Mouse (Mus musculus): ENCODE measurements at regions not wholly inside any gene's neighbourhood (a gene's known extent, or its start where the extent isn't known, plus 50 kb on each side); places are given as distances from the start of the nearest gene placed in this dataset.

GRCm38 (mm10) chr5:43137777-43138176 is 95.2 kb upstream of the Cpeb2 start:
- no peak for DNase-seq (ENCODE audit: low spot score in 2 of 2)

GRCm38 (mm10) chr5:43138931-43139486 is 94.0 kb upstream of the Cpeb2 start:
- DNase-seq (ENCODE audit: low spot score in 2 of 2) = no peak

GRCm38 (mm10) chr5:43139813-43140212 is 93.2 kb upstream of the Cpeb2 start:
- no peak for DNase-seq (ENCODE audit: low spot score in 2 of 2)

- DNase-seq (ENCODE audit: low spot score in 2 of 2) = no peak
Observed at GRCm38 (mm10) chr5:43145939-43146338, 87.0 kb upstream of the Cpeb2 start.

GRCm38 (mm10) chr5:43146928-43147327 is 86.0 kb upstream of the Cpeb2 start:
- DNase-seq (ENCODE audit: low spot score in 2 of 2) = no peak

DNA sequence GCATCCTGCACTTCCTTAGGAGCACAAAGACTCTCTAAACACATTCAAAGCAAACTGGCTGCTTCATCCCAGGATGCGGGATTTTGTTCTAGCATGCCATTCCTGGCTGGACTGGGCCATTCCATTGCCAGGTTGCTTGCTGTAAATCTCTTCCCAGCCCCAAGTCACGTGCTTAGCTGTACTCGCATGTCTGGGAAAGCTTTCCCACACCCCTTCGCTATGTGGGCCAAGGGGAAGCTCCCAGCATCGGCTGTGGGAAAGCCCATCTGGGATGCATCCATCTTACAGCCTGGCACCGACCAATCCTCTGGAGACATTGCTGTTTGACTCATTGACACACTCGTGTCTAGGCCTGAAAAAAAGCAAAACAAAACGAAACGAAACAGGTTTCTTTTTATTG is 84.5 kb upstream of the Cpeb2 start:
- DNase-seq (ENCODE audit: low spot score in 2 of 2) = no peak

GRCm38 (mm10) chr5:43149559-43149958 is 83.4 kb upstream of the Cpeb2 start:
- no peak for DNase-seq (ENCODE audit: low spot score in 2 of 2)

DNA sequence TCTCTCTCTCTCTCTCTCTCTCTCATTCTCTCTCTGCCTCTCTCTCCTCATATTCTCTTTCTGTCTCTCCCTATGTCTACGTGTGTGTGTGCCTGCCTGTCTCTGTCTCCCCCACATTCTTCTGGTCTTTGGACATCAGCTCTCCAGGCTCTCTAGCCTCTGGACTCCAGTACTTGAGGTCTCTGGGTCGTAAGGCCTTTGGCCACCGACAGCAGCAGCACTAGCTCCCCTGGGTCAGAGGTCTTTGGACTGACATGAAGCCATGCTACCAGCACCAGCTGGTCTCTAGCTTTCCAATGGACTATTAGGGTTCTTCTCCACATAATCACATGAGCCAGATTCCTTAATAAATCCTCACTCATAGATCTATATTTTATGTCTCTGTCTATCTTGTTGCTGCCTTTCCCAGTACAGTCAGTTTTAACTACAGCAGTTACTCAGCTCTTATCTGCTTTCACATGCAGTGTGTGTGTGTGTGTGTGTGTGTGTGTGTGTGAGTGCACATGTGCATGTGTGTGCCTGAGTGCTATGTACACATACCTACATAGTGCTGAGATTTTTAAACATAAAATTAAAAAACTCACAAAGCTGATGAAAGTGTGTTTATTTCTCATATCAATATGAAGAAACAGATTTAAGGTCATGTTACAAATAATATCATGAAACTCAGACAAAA is 81.7 kb upstream of the Cpeb2 start:
- DNase-seq (ENCODE audit: low spot score in 2 of 2) = no peak

GRCm38 (mm10) chr5:43152119-43152611 is 80.8 kb upstream of the Cpeb2 start:
- DNase-seq (ENCODE audit: low spot score in 2 of 2) = no peak

- DNase-seq (ENCODE audit: low spot score in 2 of 2) = no peak
Observed at GRCm38 (mm10) chr5:43152881-43153280, 80.1 kb upstream of the Cpeb2 start.

DNA sequence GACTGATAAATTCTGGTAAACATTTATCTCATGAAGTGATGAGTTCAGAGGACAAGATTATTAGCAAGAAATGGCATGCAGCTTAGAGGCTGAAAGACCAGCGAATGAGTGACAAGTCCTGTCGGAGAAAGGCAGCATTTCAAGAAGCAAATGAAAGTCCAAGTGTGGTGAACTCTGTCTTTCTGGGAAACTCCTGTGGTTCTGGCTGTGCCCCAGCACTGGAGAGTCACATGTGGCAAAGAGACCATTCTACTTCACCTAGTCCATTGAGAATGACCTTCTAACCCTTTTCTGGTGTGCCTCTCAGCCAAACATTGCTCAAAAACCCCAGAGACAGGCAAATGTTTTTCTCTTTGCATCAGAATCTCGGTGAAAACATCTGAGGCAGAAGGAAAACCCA is 76.2 kb upstream of the Cpeb2 start:
- DNase-seq (ENCODE audit: low spot score in 2 of 2) = no peak

GRCm38 (mm10) chr5:43160140-43160539 is 72.8 kb upstream of the Cpeb2 start:
- no peak for DNase-seq (ENCODE audit: low spot score in 2 of 2)

GRCm38 (mm10) chr5:43181475-43181874 is 51.5 kb upstream of the Cpeb2 start:
- no peak for DNase-seq (ENCODE audit: low spot score in 2 of 2)

All from urinary bladder, adult 18-20 months (tissue).